In genomic region chr17:26137751-26138130, GRCm38 (mm10) we compare ENCODE assay signal across 8 mouse cellular contexts. TPM values are rescaled to one million over a fixed set of nuclear protein-coding genes. Genes with fewer than 3 reads are reported as not detected.
A peak's percentile ranks its signal among the peaks of the same experiment; 100 is the strongest.
DNase-seq lines count a peak whose midpoint lies in the region; ATAC-seq and TF ChIP-seq lines count a peak whose summit lies in the region.

No protein-coding gene starts in this region.

- no peaks in the 10 kb centered on the region for H3K9me3 ChIP-seq in heart, embryonic 12.5 days (replicated peaks)
- no peaks in the 10 kb centered on the region for H3K9me3 ChIP-seq in G1E (replicated peaks)
- H3K9me3 ChIP-seq in heart, postnatal 0 days (replicated peaks; ENCODE audit: control insufficient read depth, low read length), result no peaks in the 10 kb centered on the region
- no peaks in the 10 kb centered on the region for H3K9me3 ChIP-seq in midbrain, embryonic 10.5 days (replicated peaks)

- peaks cover 29% of the 10 kb centered on the region for H3K4me1 ChIP-seq in heart, embryonic 12.5 days (replicated peaks)
- peaks cover 44% of the 10 kb centered on the region for H3K4me1 ChIP-seq in G1E (ENCODE audit: insufficient read depth, low read depth, low read length)
- H3K4me1 ChIP-seq in heart, postnatal 0 days (ENCODE audit: control insufficient read depth, insufficient read depth), result peaks cover 19% of the 10 kb centered on the region
- H3K4me1 ChIP-seq in midbrain, embryonic 10.5 days, result peaks cover 45% of the 10 kb centered on the region

- H3K27ac ChIP-seq in heart, embryonic 12.5 days (ENCODE audit: poor library complexity, severe bottlenecking), result peak overlapping the region; percentile 26; the same call in 1 of the 2 replicates
- peak overlapping the region; percentile 95; the same call in 1 of the 2 replicates for H3K27ac ChIP-seq in heart, postnatal 0 days (ENCODE audit: low read depth)
- peak overlapping the region; percentile 93 for H3K27ac ChIP-seq in midbrain, embryonic 10.5 days (replicated peaks)

- no peak for TF ChIP-seq CTCF in G1E (IDR thresholded peaks at IDR 0.05; ENCODE audit: low read depth, low read length)
- no peak for TF ChIP-seq CTCF in heart, postnatal 0 days (IDR thresholded peaks at IDR 0.05; ENCODE audit: low read depth)

- no peak for ATAC-seq in heart, embryonic 12.5 days (ENCODE audit: insufficient number of reproducible peaks, low FRiP score)
- ATAC-seq in G1E (ENCODE audit: extremely low read depth, insufficient number of reproducible peaks, low FRiP score, poor library complexity, severe bottlenecking), result no peak
- ATAC-seq in heart, postnatal 0 days (ENCODE audit: insufficient read depth, low read depth), result no peak
- no peak for ATAC-seq in erythroid progenitor cell, adult 5-6 weeks (replicated peaks; ENCODE audit: low FRiP score, poor library complexity, severe bottlenecking)

- peaks cover 9% of the 10 kb centered on the region for H3K36me3 ChIP-seq in heart, embryonic 12.5 days
- H3K36me3 ChIP-seq in G1E (replicated peaks), result peaks cover 47% of the 10 kb centered on the region
- H3K36me3 ChIP-seq in heart, postnatal 0 days (replicated peaks; ENCODE audit: control insufficient read depth, insufficient read depth, low read length), result peaks cover 2% of the 10 kb centered on the region
- peaks cover 17% of the 10 kb centered on the region for H3K36me3 ChIP-seq in midbrain, embryonic 10.5 days

- H3K4me2 ChIP-seq in heart, embryonic 12.5 days, result peak overlapping the region; percentile 84
- peak overlapping the region; percentile 78 for H3K4me2 ChIP-seq in heart, postnatal 0 days (ENCODE audit: low read depth, low read length)

- H3K4me3 ChIP-seq in heart, embryonic 12.5 days, result peak overlapping the region; percentile 88
- H3K4me3 ChIP-seq in G1E (ENCODE audit: low read depth, low read length), result peak overlapping the region; percentile 88
- H3K4me3 ChIP-seq in heart, postnatal 0 days (ENCODE audit: low read depth, low read length), result peak overlapping the region; percentile 63
- peak overlapping the region; percentile 93 for H3K4me3 ChIP-seq in midbrain, embryonic 10.5 days

- WGBS in heart, embryonic 12.5 days, result 70% methylated on average over 2 of the region's 2 CpGs
- 60% methylated on average over 2 of the region's 2 CpGs for WGBS in heart, postnatal 0 days
- WGBS in midbrain, embryonic 10.5 days, result 73% methylated on average over 2 of the region's 2 CpGs

- no peak for TF ChIP-seq EP300 in heart, postnatal 0 days (IDR thresholded peaks at IDR 0.05; ENCODE audit: low read depth)

- DNase-seq in heart, adult 18-20 months, result no peak
- no peak for DNase-seq in G1E (ENCODE audit: low spot score)
- DNase-seq in heart, postnatal 0 days (ENCODE audit: low spot score), result no peak
- DNase-seq in midbrain, embryonic 10.5 days (ENCODE audit: low spot score), result no peak
- no peak for DNase-seq in gastrocnemius, adult 8-10 months (ENCODE audit: low spot score in 2 of 2)
- DNase-seq in cerebellum, adult 8-10 months, result no peak

- H3K27me3 ChIP-seq in heart, embryonic 12.5 days (replicated peaks), result no peaks in the 10 kb centered on the region
- no peaks in the 10 kb centered on the region for H3K27me3 ChIP-seq in G1E (ENCODE audit: insufficient read depth, low read length)
- H3K27me3 ChIP-seq in heart, postnatal 0 days (ENCODE audit: control insufficient read depth, insufficient read depth, low read length), result no peaks in the 10 kb centered on the region
- H3K27me3 ChIP-seq in midbrain, embryonic 10.5 days (ENCODE audit: low read depth, poor library complexity, severe bottlenecking), result peaks cover 43% of the 10 kb centered on the region

- H3K9ac ChIP-seq in heart, embryonic 12.5 days, result 0 out of 2 replicates have a peak overlapping the region, but pooled peaks have one; percentile 42
- H3K9ac ChIP-seq in heart, postnatal 0 days (replicated peaks; ENCODE audit: low read depth, low read length), result no peak overlapping the region

RNA-seq across cellular contexts. Expression of gene Axin1, which starts 0.7 kb away (rescaled TPM):
- polyA plus RNA-seq in heart, embryonic 12.5 days (2016; fragmentation: Nextera tagmentation; extraction: Ambion mirVana), result 11.4 and 11.7 TPM in 2 replicates
- total RNA-seq in heart, adult 18-20 months (2021), result 10 to 100 TPM; 17.0 to 19.7 TPM
- total RNA-seq in G1E (2014; fragmentation: Nextera tagmentation) (60.4 and 87.3 TPM in 2 replicates), G1E (2017) (84.9 and 96.7 TPM in 2 replicates)
- 43.4 and 45.5 TPM in 2 replicates for polyA plus RNA-seq in G1E (2012)
- total RNA-seq in heart, postnatal 0 days (2014; rRNA removed; ENCODE audit: low replicate concordance), result 15.9 and 21.2 TPM in 2 replicates
- polyA plus RNA-seq in heart, postnatal 0 days (2015; fragmentation: Nextera tagmentation; extraction: Ambion mirVana), result 3.3 and 4.2 TPM in 2 replicates
- polyA plus RNA-seq in midbrain, embryonic 10.5 days (2016; fragmentation: Nextera tagmentation; extraction: Ambion mirVana), result 9.9 and 10.0 TPM in 2 replicates
- 10 to 100 TPM; 15.4 to 19.8 (median 17.7) TPM for total RNA-seq in gastrocnemius, adult 8-10 months (2022)
- total RNA-seq in erythroid progenitor cell, adult 5-6 weeks (2015; ENCODE audit: low replicate concordance), result 12.2 and 35.3 TPM in 2 replicates
- 44.4 and 84.3 TPM in 2 replicates for total RNA-seq in erythroid progenitor cell, adult 5-6 weeks (2017; ENCODE audit: low replicate concordance)

RNA-seq across cellular contexts. Expression of gene Mrpl28, which starts 14.4 kb away (rescaled TPM):
- 199 and 201 TPM in 2 replicates for polyA plus RNA-seq in heart, embryonic 12.5 days (2016; fragmentation: Nextera tagmentation; extraction: Ambion mirVana)
- total RNA-seq in heart, adult 18-20 months (2021), result 100 to 1,000 TPM; 165 to 179 TPM
- total RNA-seq in G1E (2014; fragmentation: Nextera tagmentation) (25.6 and 40.2 TPM in 2 replicates), G1E (2017) (55.7 and 77.6 TPM in 2 replicates)
- 326 and 332 TPM in 2 replicates for polyA plus RNA-seq in G1E (2012)
- total RNA-seq in heart, postnatal 0 days (2014; rRNA removed; ENCODE audit: low replicate concordance), result 213 and 275 TPM in 2 replicates
- polyA plus RNA-seq in heart, postnatal 0 days (2015; fragmentation: Nextera tagmentation; extraction: Ambion mirVana), result 222 and 226 TPM in 2 replicates
- 301 and 332 TPM in 2 replicates for polyA plus RNA-seq in midbrain, embryonic 10.5 days (2016; fragmentation: Nextera tagmentation; extraction: Ambion mirVana)
- 10 to 100 TPM; 62.7 to 72.1 (median 67.6) TPM for total RNA-seq in gastrocnemius, adult 8-10 months (2022)
- total RNA-seq in erythroid progenitor cell, adult 5-6 weeks (2015; ENCODE audit: low replicate concordance), result 32.3 and 39.3 TPM in 2 replicates
- total RNA-seq in erythroid progenitor cell, adult 5-6 weeks (2017; ENCODE audit: low replicate concordance), result 27.6 and 30.9 TPM in 2 replicates

RNA-seq across cellular contexts. Expression of gene Tmem8, which starts 24.6 kb away (rescaled TPM):
- 1.2 TPM in 2 replicates for polyA plus RNA-seq in heart, embryonic 12.5 days (2016; fragmentation: Nextera tagmentation; extraction: Ambion mirVana)
- total RNA-seq in heart, adult 18-20 months (2021), result 1 to 10 TPM; 5.0 to 6.7 TPM
- 2.3 and 3.0 TPM in 2 replicates for total RNA-seq in G1E (2014; fragmentation: Nextera tagmentation)
- total RNA-seq in G1E (2017), result 6.4 and 7.8 TPM in 2 replicates
- 3.4 and 3.5 TPM in 2 replicates for polyA plus RNA-seq in G1E (2012)
- 2.1 and 2.5 TPM in 2 replicates for total RNA-seq in heart, postnatal 0 days (2014; rRNA removed; ENCODE audit: low replicate concordance)
- polyA plus RNA-seq in heart, postnatal 0 days (2015; fragmentation: Nextera tagmentation; extraction: Ambion mirVana), result 0.51 and 0.69 TPM in 2 replicates
- 1.6 and 2.0 TPM in 2 replicates for polyA plus RNA-seq in midbrain, embryonic 10.5 days (2016; fragmentation: Nextera tagmentation; extraction: Ambion mirVana)
- total RNA-seq in gastrocnemius, adult 8-10 months (2022), result 1 to 10 TPM; 2.6 to 4.1 (median 3.4) TPM
- 13.0 and 13.8 TPM in 2 replicates for total RNA-seq in erythroid progenitor cell, adult 5-6 weeks (2015; ENCODE audit: low replicate concordance)
- 6.7 and 8.9 TPM in 2 replicates for total RNA-seq in erythroid progenitor cell, adult 5-6 weeks (2017; ENCODE audit: low replicate concordance)

RNA-seq across cellular contexts. Expression of gene Nme4, which starts 42.3 kb away (rescaled TPM):
- 65.9 and 69.0 TPM in 2 replicates for polyA plus RNA-seq in heart, embryonic 12.5 days (2016; fragmentation: Nextera tagmentation; extraction: Ambion mirVana)
- total RNA-seq in heart, adult 18-20 months (2021), result 1 to 10 TPM; 4.7 to 5.1 TPM
- total RNA-seq in G1E (2014; fragmentation: Nextera tagmentation) (23.3 and 25.2 TPM in 2 replicates), G1E (2017) (48.5 and 68.1 TPM in 2 replicates)
- polyA plus RNA-seq in G1E (2012), result 118 and 139 TPM in 2 replicates
- 28.5 and 60.6 TPM in 2 replicates for total RNA-seq in heart, postnatal 0 days (2014; rRNA removed; ENCODE audit: low replicate concordance)
- polyA plus RNA-seq in heart, postnatal 0 days (2015; fragmentation: Nextera tagmentation; extraction: Ambion mirVana), result 26.5 and 27.5 TPM in 2 replicates
- 87.4 and 106 TPM in 2 replicates for polyA plus RNA-seq in midbrain, embryonic 10.5 days (2016; fragmentation: Nextera tagmentation; extraction: Ambion mirVana)
- 1 to 10 TPM; 1.9 to 4.0 (median 2.8) TPM for total RNA-seq in gastrocnemius, adult 8-10 months (2022)
- 3.6 and 5.9 TPM in 2 replicates for total RNA-seq in erythroid progenitor cell, adult 5-6 weeks (2015; ENCODE audit: low replicate concordance)
- 3.4 TPM in 1 of 2 replicates, not detected in the other for total RNA-seq in erythroid progenitor cell, adult 5-6 weeks (2017; ENCODE audit: low replicate concordance)

RNA-seq across cellular contexts. Expression of gene Decr2, which starts 47.6 kb away (rescaled TPM):
- polyA plus RNA-seq in heart, embryonic 12.5 days (2016; fragmentation: Nextera tagmentation; extraction: Ambion mirVana), result 33.4 and 37.1 TPM in 2 replicates
- 10 to 100 TPM; 11.9 to 12.8 TPM for total RNA-seq in heart, adult 18-20 months (2021)
- 6.4 and 19.1 TPM in 2 replicates for total RNA-seq in G1E (2014; fragmentation: Nextera tagmentation)
- total RNA-seq in G1E (2017), result 7.6 and 8.8 TPM in 2 replicates
- polyA plus RNA-seq in G1E (2012), result 0.18 and 0.34 TPM in 2 replicates
- 35.3 and 44.6 TPM in 2 replicates for total RNA-seq in heart, postnatal 0 days (2014; rRNA removed; ENCODE audit: low replicate concordance)
- polyA plus RNA-seq in heart, postnatal 0 days (2015; fragmentation: Nextera tagmentation; extraction: Ambion mirVana), result 35.3 and 36.6 TPM in 2 replicates
- 27.8 and 28.2 TPM in 2 replicates for polyA plus RNA-seq in midbrain, embryonic 10.5 days (2016; fragmentation: Nextera tagmentation; extraction: Ambion mirVana)
- total RNA-seq in gastrocnemius, adult 8-10 months (2022), result 1 to 10 TPM; 2.8 to 4.2 (median 2.8) TPM
- total RNA-seq in erythroid progenitor cell, adult 5-6 weeks (2015; ENCODE audit: low replicate concordance), result 1.8 TPM in 1 of 2 replicates, not detected in the other
- 1.4 TPM in 1 of 2 replicates, not detected in the other for total RNA-seq in erythroid progenitor cell, adult 5-6 weeks (2017; ENCODE audit: low replicate concordance)

Comparison
In these comparisons a context has a peak if more than half of its experiments do, and no peak if none do; other contexts are left out.
1. H3K27ac ChIP-seq: peak in every context shown above with its lines; median percentile 95 in heart, postnatal 0 days; 93 in midbrain, embryonic 10.5 days; 26 in heart, embryonic 12.5 days.